Mouse (Mus musculus): ENCODE data around the gene Rars2.

DNA sequence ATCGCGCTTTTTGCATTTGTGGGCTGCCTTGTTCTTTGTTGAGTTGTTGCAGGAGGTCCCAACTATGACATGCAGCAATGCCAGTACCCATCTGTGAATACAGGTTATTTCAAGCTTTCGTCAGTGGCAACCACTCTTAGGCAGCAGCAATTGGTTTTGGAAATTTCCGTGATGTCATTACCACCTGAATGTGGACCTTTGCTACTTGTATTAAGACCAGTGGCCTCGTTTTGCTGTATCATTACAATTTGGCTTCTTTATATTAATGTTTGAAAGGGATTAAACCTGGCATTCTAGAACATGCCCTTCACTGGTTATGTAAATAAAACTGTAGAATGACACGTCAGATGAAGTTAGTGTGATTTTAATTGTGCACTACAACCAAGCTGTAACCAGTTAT, 48.5 kb upstream of the Rars2 start:
- no peak for TF ChIP-seq CTCF (IDR thresholded peaks at IDR 0.05; ENCODE audit: extremely low read depth, insufficient read depth, insufficient read length, insufficient replicate concordance)
- TF ChIP-seq POLR2A (IDR thresholded peaks at IDR 0.05; ENCODE audit: low read depth, low read length), result no peak

All from spleen, adult 2 months (tissue).